Mouse (Mus musculus) gastrocnemius, adult 2 months (tissue): ENCODE measurements around the gene Gm20388. TPM values are rescaled to one million over a fixed set of nuclear protein-coding genes. Genes with fewer than 3 reads are reported as not detected.

Source experiments
- DNase-seq: peaks from one replicate; pipeline ENCODE4 v3.0.0; 2022
- H3K27ac ChIP-seq: fragments of 200-600 bp; 2 replicates; pipeline ENCODE4 v1.8.1; 2022; ENCODE audit warnings: mild to moderate bottlenecking
- H3K4me3 ChIP-seq: fragments of 200-600 bp; 2 replicates; pipeline ENCODE4 v1.8.1; 2022; ENCODE audit warnings: mild to moderate bottlenecking, moderate library complexity
- CTCF ChIP-seq: fragments of 200-600 bp; IDR thresholded peaks from 2 replicates; pipeline ENCODE4 v1.8.1; 2022; ENCODE audit warnings: antibody characterized with exemption, mild to moderate bottlenecking, moderate library complexity
- intact Hi-C: fragments of 180-260 bp; cut with DNase I; formaldehyde crosslinking; loops from one replicate; pipeline ENCODE4 v1.15.1; 2025
- total RNA-seq, 2 experiments: library from RNA; stranded (reverse); gene quantifications; 2 replicates each; pipeline ENCODE4 v1.2.3; 2021

The Gm20388 gene
- total RNA-seq, 2 experiments from 2014 or later = 6.1 to 15.0 TPM

DNA sequence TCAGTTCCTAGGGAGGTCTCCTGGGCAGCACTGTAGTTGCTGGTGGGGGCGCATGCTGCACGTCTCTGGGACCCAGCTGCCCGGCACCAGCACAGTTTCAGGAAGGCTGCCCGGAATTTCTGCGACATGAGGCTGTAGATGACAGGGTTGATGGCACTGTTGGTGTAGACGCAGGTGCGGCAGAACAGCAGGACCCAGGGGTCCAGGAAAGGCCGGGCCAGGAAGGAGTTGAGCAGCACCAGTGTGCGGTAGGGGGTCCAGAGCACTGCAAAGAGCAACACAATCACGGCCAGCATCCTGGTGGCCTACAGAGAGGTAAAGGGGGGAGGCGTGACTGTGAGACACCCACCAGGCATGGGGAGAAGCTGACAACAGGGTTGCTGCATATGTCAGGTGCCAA lies 2446.6 kb downstream of the Gm20388 start:
- Histone ChIP-seq H3K27ac (no peak overlapping the region), H3K4me3 (no peak overlapping the region)
- no peak for TF ChIP-seq CTCF
- no peak for DNase-seq
- intact Hi-C loops = no loop called here

DNA sequence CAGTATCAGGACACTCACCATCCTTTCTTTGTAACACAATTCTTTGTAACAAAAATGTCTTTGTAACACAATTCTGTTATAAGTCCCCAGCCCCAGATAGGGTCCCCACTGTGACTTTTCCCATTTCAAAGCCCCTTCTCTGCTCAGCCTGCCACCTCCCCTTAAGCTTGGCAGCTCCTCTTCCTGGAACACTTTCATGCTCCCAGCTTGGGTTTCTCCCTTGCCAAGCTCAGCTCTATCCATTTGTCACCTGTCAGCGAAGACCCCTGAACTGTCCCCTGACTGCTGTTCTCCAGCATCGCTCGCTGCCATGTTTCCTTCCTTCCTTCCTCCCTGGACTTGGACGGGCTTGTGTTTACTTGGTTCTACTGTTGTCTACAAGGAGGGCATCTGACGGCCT lies 2447.0 kb downstream of the Gm20388 start:
- intact Hi-C loops = no loop called here
- no peak for DNase-seq
- TF ChIP-seq CTCF = no peak

DNA sequence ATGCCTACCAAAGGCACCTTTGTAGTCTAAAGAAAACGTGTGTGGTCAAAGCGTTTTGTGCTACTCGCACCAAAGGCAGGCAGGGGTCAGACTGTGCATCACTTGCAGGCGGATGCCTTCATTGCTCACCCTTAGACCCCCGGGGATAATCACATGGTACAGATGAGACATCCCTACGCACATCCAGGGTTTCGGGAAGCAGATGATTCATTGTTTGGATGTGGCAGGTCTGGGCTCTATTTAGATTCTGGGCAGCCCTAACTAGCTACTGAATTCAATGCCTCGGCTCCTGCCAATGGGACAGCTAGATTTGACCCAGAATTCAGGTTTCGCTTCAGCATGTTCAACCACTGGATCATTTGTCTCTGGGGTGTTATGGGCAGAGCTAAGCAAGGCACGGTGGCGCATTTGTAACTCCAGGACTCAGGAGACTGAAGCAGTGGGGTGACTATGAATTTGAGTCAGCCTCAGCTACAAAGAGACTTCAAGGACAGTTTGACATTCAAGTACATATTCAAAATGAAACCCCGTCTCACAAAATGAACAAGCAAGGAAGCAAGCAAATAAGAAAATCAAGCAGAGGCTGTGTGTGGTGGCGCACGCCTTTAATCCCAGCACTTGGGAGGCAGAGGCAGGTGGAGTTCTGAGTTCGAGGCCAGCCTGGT lies 2448.6 kb downstream of the Gm20388 start:
- intact Hi-C loops = no loop called here
- TF ChIP-seq CTCF = no peak
- no peak overlapping the region for H3K27ac ChIP-seq
- DNase-seq = no peak
- no peak overlapping the region for H3K4me3 ChIP-seq

More for the DNA sequence above, 2447.0 kb downstream of the Gm20388 start:
- Histone ChIP-seq H3K27ac (no peak overlapping the region), H3K4me3 (no peak overlapping the region)

DNA sequence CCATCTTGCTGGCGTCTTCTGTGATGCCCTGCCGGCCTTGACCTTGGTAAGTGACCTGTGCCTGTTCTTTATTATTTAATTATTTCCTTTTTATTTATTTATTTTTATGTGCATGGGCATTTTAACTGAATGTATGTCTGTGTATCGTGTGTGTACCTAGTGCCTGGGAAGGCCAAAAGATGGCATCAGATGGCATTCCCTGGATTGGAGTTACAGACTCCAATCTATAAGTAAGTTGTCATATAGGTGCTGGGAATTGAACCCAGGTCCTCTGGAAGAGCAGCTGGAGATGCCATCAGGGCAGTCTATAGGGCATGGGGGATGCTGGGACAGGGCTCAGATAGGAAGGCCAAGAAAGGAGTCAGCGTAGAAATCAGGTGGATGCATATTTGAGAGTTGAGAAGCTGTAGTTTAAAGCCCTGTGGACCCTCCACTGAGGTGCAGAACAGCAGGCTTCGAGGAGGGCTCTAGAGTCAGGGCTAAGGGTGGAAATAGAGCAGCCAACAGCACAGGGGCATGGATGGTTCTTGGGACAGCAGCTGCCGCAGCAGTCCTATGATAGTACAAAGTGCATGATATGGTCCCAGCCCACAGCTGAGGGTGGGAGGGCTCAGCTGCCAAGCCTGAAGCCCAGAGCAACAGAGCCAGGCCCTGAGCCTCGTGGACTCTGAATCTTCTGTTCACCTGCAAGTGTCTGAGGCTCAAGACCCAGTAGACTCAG lies 2450.2 kb downstream of the Gm20388 start, which contains the start of gene Trhr2:
TSS of gene Trhr2 (minus strand) at position 51 of the 721 bp plus-strand sequence.
- no peak for DNase-seq
- Histone ChIP-seq H3K27ac (no peak within 1 kb of the TSS), H3K4me3 (no peak within 1 kb of the TSS)
- intact Hi-C loops = no loop called here
- no peak for TF ChIP-seq CTCF

DNA sequence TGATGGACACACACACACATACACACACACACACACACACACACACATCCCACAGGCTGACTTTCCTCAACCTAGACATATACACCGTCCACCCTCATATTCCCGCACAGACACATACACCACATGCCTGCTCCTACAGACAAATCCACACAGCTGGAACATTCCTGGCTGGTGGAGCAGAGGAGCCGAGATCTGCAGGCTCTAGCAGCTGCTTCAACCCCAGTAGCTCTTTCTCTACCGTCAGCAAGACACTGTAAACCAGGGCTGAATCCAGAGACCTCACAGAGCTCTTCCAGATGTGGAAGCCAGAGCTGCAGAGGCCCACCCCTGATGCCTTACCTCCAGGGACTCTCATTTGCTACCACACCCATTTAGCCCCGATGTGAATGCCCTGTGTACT lies 2451.6 kb downstream of the Gm20388 start:
- TF ChIP-seq CTCF = no peak
- Histone ChIP-seq H3K27ac (no peak overlapping the region), H3K4me3 (no peak overlapping the region)
- intact Hi-C loops = no loop called here
- DNase-seq = no peak

DNA sequence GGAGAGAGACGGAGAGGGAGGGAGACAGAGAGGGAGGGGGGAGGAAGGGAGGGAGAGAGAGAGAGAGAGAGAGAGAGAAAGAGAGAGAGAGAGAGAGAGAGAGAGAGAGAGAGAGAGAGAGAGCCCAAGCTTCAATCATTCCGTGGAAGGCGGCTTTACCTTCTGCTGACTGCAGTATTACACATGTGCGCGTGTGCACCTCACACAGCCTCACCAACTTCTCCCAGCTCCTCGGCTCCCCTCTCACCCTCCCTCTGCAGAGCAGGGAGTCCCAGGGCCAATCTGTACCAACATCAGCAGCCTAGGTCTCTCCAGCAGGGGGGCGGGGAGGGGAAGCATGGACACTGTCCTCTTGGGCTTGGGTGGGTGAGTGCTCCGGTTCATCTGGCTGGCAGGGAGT lies 2452.3 kb downstream of the Gm20388 start:
- intact Hi-C loops = no loop called here
- Histone ChIP-seq H3K4me3 (no peak overlapping the region), H3K27ac (no peak overlapping the region)
- no peak for TF ChIP-seq CTCF
- no peak for DNase-seq

DNA sequence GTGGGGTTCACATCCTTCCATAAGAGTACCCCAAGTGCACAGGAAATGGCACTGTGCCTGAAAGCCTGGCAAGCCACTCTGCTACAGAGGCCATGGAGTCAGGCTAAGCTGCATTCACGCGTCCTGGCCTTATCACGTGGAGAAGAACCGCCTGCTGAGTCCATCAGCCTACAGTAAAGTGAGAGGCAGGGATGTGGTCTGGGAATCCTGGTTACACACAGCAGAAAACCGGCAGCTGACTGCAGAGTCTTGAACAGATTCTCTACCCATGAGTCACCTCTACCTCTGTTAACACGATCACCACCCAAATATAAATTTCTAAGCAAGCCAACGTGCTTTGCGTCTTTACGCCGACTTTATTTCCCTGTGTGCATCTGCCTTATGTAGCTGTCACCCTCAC lies 2457.9 kb downstream of the Gm20388 start:
- no peak for TF ChIP-seq CTCF
- H3K4me3 ChIP-seq = no peak overlapping the region
- intact Hi-C loops = no loop called here
- DNase-seq = no peak
- H3K27ac ChIP-seq = no peak overlapping the region

DNA sequence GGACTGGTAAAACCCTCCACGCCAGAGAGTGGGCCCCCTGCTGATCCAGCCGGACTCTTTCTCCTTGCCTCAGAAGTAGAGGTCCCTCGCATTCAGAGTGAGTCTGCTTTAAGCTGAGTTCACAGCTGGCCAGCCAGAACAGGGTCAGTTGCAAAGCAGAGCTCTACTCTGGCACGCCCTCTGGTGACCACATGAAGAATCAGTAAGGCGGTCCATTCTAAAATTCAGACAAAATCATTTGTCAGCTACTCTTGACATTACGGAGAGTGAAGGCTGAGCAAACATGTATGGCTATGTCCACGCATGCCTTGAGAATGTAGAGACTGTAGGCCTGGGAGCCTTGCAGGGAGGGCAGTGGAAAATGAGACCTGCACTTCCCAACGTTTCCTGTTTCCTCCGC lies 2459.0 kb downstream of the Gm20388 start:
- Histone ChIP-seq H3K27ac (no peak overlapping the region), H3K4me3 (no peak overlapping the region)
- peak; percentile 77 for DNase-seq
- intact Hi-C loops = loop anchor here (1.0 to 5.0 kb wide), 2 partner anchors 32 to 96 kb away; no protein-coding TSS in a partner anchor
- TF ChIP-seq CTCF = peak; percentile 89

DNA sequence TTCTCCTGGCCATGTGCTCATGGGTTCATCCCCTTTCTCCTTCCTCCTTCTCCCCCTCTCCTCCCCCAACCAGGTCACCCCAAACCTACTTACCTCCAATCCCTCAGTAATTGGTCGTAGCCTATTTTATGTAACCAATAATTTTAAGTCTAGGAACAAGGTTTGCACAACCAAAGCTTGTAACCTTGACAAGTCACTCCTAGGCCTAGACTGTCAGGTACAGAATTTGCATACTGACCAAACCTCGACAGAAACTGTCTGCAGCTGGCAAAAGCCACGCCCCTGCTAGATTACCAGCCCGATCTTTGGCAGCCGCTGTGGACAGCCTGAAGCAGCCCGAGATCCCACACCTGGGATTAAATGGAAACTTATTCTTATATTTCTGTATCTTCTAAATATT lies 2461.1 kb downstream of the Gm20388 start:
- intact Hi-C loops = loop anchor here (5.0 kb wide), 1 partner anchor 34 kb away; no protein-coding TSS in a partner anchor
- no peak for TF ChIP-seq CTCF

DNA sequence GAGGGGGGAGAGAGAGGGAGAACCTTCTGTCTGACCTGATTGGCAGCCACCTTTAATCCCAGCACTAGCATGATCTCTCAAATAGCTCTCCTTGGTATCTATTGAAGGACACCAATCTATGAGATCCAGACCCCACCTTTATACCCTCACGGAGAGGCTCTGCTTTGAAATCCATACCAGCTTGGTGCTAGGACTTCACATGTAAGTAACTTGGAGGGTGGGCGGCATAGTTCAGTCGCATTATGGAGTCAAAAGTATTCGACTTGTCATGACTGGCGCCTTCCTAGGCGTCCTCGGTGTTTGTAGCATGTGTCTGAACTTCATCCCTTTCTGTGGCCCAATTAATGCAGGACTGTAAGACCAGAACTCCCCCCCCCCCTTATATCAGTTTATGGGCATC lies 2464.7 kb downstream of the Gm20388 start:
- intact Hi-C loops = loop anchor here (5.0 kb wide), 1 partner anchor 102 kb away; the partner anchor contains the start of genes Ctu2 and Rnf166
- H3K4me3 ChIP-seq = no peak overlapping the region
- TF ChIP-seq CTCF = no peak

More for the DNA sequence above, 2461.1 kb downstream of the Gm20388 start:
- Histone ChIP-seq H3K27ac (no peak overlapping the region), H3K4me3 (no peak overlapping the region)
- no peak for DNase-seq

DNA sequence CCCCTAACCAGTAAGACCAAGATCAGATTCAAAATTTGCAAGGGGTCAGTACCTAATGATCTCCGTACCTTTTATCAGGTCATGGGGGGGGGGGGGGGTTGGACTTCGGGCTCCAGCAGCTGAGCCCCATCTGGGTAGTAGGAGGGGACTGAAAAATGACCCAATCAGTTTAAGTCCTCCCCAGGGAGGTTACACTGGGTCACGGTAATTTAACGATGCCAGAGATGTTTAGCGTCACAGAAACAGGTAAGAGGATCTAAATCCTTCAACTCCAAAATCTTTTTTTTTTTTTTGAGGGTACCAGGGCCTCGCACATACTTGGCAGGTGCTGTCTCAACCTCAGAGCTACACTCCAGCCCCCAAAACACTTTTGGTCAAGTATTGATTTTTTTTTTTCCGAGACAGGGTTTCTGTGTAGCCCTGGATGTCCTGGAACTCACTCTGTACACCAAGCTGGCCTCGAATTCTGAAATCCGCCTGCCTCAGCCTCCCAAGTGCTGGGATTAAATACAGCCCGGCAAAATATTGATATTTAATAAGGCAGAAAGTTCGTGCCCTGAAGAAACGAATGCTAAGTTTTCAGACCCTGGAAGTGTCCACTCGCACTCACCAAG lies 2465.2 kb downstream of the Gm20388 start:
- Histone ChIP-seq H3K27ac (peak overlapping the region; percentile 98), H3K4me3 (peak overlapping the region; percentile 85)
- no peak for TF ChIP-seq CTCF
- intact Hi-C loops = loop anchor here (5.0 kb wide), 1 partner anchor 101 kb away; the partner anchor contains the start of genes Ctu2 and Rnf166
- no peak for DNase-seq

More for the DNA sequence above, 2464.7 kb downstream of the Gm20388 start:
- H3K27ac ChIP-seq = no peak overlapping the region
- DNase-seq = no peak

DNA sequence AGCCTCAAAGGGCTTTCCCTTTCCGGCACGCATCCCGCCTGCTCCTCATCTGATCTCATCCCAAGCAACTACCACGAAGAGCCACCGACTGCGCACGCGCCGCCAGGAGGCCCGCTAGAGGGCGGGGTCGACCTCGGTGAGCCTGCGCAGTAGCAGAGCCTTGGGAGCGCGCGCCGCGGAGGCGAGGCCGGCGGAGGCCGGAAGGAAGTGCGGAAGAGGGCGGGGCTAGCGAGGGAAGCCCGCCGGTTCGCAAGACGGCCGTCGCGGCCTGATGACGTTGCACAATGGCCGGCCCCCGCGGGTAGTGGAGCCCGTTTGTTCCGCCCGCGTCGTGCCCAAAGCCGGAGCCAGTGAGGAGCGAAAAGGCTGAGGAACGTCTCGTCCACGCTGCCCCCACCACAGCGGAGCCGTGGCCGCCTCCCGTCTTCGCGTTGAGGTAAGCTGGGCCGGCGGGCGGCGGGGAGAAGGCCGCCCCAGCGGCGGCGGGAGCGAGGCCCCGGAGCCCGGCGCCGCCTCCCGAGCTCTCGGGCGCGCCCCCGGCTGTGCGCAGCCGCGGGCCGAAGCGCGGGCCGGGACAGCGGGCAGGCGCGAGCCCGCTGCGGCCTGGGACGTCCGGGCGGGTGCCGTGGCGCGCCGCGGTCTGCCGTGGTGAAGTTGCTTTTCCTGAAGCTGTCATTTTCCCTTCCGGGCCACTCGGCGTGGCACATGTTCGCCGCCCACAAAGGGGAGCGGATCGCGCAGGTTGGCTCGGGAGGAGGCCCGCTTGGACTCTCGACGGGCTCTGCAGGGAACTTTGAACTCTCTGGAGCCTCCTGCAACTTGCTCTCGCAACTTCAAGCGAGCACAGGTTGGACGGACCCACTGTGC lies 2466.0 kb downstream of the Gm20388 start, which contains the start of gene Zc3h18:
TSS of gene Zc3h18 (plus strand) at position 245 of the 867 bp plus-strand sequence.
- Histone ChIP-seq H3K27ac (peak within 1 kb of the TSS; percentile 98), H3K4me3 (peak within 1 kb of the TSS; percentile 85)
- intact Hi-C loops = loop anchor here (5.0 kb wide), 1 partner anchor 101 kb away; the partner anchor contains the start of genes Ctu2 and Rnf166
- TF ChIP-seq CTCF = peak; percentile 44
- peak; percentile 100 for DNase-seq
